Comparison of ENCODE assay signal across 15 mouse cellular contexts in the genomic region with DNA sequence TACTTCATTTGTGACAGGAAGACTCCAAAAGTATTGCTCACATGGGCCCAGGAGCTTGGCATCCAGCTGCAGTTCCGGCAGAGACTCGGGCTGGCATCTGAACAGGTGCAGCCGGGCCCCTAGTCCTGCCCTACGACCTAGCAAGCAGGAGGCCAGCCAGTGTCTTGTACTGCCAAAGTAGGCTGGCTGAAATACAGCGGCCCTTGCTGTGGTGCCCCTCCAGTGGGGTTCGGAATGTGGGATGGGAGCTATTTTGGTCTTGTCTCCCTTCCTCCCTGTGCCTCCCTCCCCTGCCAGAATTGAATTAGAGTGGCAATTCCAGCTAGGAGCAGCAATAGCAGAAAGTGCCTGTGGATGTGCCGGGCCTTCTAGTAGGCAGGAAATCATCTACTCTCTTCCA. TPM values are rescaled to one million over a fixed set of nuclear protein-coding genes. Genes with fewer than 3 reads are reported as not detected.
DNase-seq lines count a peak whose midpoint lies in the region; ATAC-seq and TF ChIP-seq lines count a peak whose summit lies in the region.
"Had no signal": no experiment of that assay in that cellular context is flagged by ENCODE, and none has a peak within 500 bp of the region (broad histone marks: within the 10 kb centered on the region; RNA-seq: fewer than 3 reads in every experiment).

No protein-coding gene starts in this region.

- TF ChIP-seq CTCF in lung, postnatal 0 days (IDR thresholded peaks at IDR 0.05), result no peak

- H3K27ac ChIP-seq in lung, postnatal 0 days (ENCODE audit: low read length), result 0 out of 2 replicates have a peak overlapping the region, but pooled peaks have one; percentile 26
- H3K27ac ChIP-seq in heart, embryonic 14.5 days (replicated peaks in 1 of 2; ENCODE audit: control insufficient read depth in 1 of 2, insufficient read depth in 1 of 2, low read depth in 2 of 2, low read length in 2 of 2), result peak overlapping the region; percentile 88 to 92
- H3K27ac ChIP-seq: embryonic facial prominence, embryonic 15.5 days; forebrain, embryonic 12.5 days had no signal

- H3K27me3 ChIP-seq in lung, postnatal 0 days (replicated peaks; ENCODE audit: insufficient read depth, low read length), result no peaks in the 10 kb centered on the region
- no peaks in the 10 kb centered on the region for H3K27me3 ChIP-seq in heart, embryonic 14.5 days (ENCODE audit: control insufficient read depth, insufficient read depth, low read length)

- 50% methylated on average over 7 of the region's 7 CpGs for WGBS in lung, postnatal 0 days
- WGBS in heart, embryonic 14.5 days, result 40% methylated on average over 7 of the region's 7 CpGs

- ATAC-seq in lung, postnatal 0 days, result no peak
- peak; percentile 80 for ATAC-seq in heart, embryonic 14.5 days (ENCODE audit: insufficient number of reproducible peaks, insufficient read depth, low FRiP score, low read depth)
- ATAC-seq in megakaryocyte-erythroid progenitor cell, adult 5-6 weeks (replicated peaks; ENCODE audit: low FRiP score, low TSS enrichment, poor library complexity, severe bottlenecking), result no peak
- ATAC-seq: CD4-positive, CD25-positive, alpha-beta regulatory T cell, adult 4 months had no signal

- H3K4me2 ChIP-seq in lung, postnatal 0 days (replicated peaks; ENCODE audit: low read depth, low read length), result no peak overlapping the region
- H3K4me2 ChIP-seq in heart, embryonic 14.5 days (ENCODE audit: low read length), result 0 out of 2 replicates have a peak overlapping the region, but pooled peaks have one; percentile 8
- H3K4me2 ChIP-seq: embryonic facial prominence, embryonic 15.5 days; forebrain, embryonic 12.5 days; midbrain, embryonic 11.5 days had no signal

- no peak overlapping the region for H3K4me3 ChIP-seq in lung, postnatal 0 days (ENCODE audit: low read depth, low read length)
- no peak overlapping the region for H3K4me3 ChIP-seq in heart, embryonic 14.5 days (ENCODE audit: control insufficient read depth in 1 of 2, insufficient read depth in 1 of 2, low read depth in 1 of 2, low read length in 2 of 2)
- H3K4me3 ChIP-seq: embryonic facial prominence, embryonic 15.5 days; forebrain, embryonic 12.5 days; myocyte had no signal

- no peaks in the 10 kb centered on the region for H3K36me3 ChIP-seq in lung, postnatal 0 days (ENCODE audit: insufficient read depth, low read length)
- H3K36me3 ChIP-seq in heart, embryonic 14.5 days (ENCODE audit: control insufficient read depth, insufficient read depth, low read length), result no peaks in the 10 kb centered on the region
- H3K36me3 ChIP-seq: embryonic facial prominence, embryonic 15.5 days; forebrain, embryonic 12.5 days had no signal

- no peak for DNase-seq in lung, postnatal 0 days (ENCODE audit: low spot score)
- DNase-seq in lung, adult 18-20 months, result no peak
- peak; percentile 55 for DNase-seq in gastrocnemius, postnatal 14 days
- DNase-seq in cerebellum, adult 8-10 months, result no peak
- DNase-seq in right cerebral cortex, postnatal 25 days, result no peak
- DNase-seq: cerebellum, adult 11-12 months; liver; lung, postnatal 14 days had no signal

- no peak overlapping the region for H3K9ac ChIP-seq in lung, postnatal 0 days (replicated peaks; ENCODE audit: low read depth)
- H3K9ac ChIP-seq in heart, embryonic 14.5 days (ENCODE audit: low read length), result no peak overlapping the region; the same call in 1 of the 2 replicates
- H3K9ac ChIP-seq: embryonic facial prominence, embryonic 15.5 days; forebrain, embryonic 12.5 days had no signal

- no peaks in the 10 kb centered on the region for H3K4me1 ChIP-seq in lung, postnatal 0 days (ENCODE audit: insufficient read depth, low read depth, low read length)
- peaks cover 26 to 46% of the 10 kb centered on the region in 2 experiments for H3K4me1 ChIP-seq in heart, embryonic 14.5 days (ENCODE audit: control insufficient read depth in 2 of 2, insufficient read depth in 2 of 2, low read length in 2 of 2)
- H3K4me1 ChIP-seq: embryonic facial prominence, embryonic 15.5 days; forebrain, embryonic 12.5 days had no signal

- intact Hi-C loops in gastrocnemius, postnatal 14 days (cut with DNase I; ENCODE audit: low total_unique reads), result no loop called here

- no peak for TF ChIP-seq EP300 in lung, postnatal 0 days (IDR thresholded peaks at IDR 0.05)

- no peaks in the 10 kb centered on the region for H3K9me3 ChIP-seq in lung, postnatal 0 days (ENCODE audit: low read length)
- no peaks in the 10 kb centered on the region for H3K9me3 ChIP-seq in heart, embryonic 14.5 days (ENCODE audit: control insufficient read depth, low read length)
- H3K9me3 ChIP-seq: embryonic facial prominence, embryonic 15.5 days; forebrain, embryonic 12.5 days had no signal

RNA-seq across cellular contexts. Expression of a gene that starts 51.5 kb away (rescaled TPM):
- 14.8 and 18.7 TPM in 2 replicates for polyA plus RNA-seq in lung, postnatal 0 days (2015; fragmentation: Nextera tagmentation; extraction: Ambion mirVana)
- total RNA-seq in gastrocnemius, postnatal 14 days (2021), result 10 to 100 TPM; 25.3 TPM
- polyA plus RNA-seq in heart, embryonic 14.5 days (2014; fragmentation: Nextera tagmentation; extraction: Ambion mirVana), result 11.3 and 12.0 TPM in 2 replicates
- total RNA-seq in megakaryocyte-erythroid progenitor cell, adult 5-6 weeks (2014; fragmentation: Nextera tagmentation), result 0.28 and 5.5 TPM in 2 replicates
- 0.42 TPM in 2 replicates for total RNA-seq in megakaryocyte-erythroid progenitor cell, adult 5-6 weeks (2017)

Comparison
In these comparisons a context has a peak if more than half of its experiments do, and no peak if none do; other contexts are left out.
1. RNA of a gene that starts 51.5 kb away (total RNA-seq): 25.3 TPM in gastrocnemius, postnatal 14 days; 0.28 to 5.5 TPM in megakaryocyte-erythroid progenitor cell, adult 5-6 weeks; every median in the first group is over 4 times any median in the second.